Mouse (Mus musculus): ENCODE data around the gene Rab30. TPM values are rescaled to one million over a fixed set of nuclear protein-coding genes. Genes with fewer than 3 reads are reported as not detected.
"Not testable (repeated sequence)": the region's sequence is repeated elsewhere in the genome, so short reads cannot be mapped to it uniquely, and the experiment has no call there.

Gene Rab30
- total RNA-seq (2015; ENCODE audit: low replicate concordance) = 23.9 and 52.3 TPM in 2 replicates
- 9.2 and 14.6 TPM in 2 replicates for total RNA-seq (2017; ENCODE audit: low replicate concordance)

- ATAC-seq (replicated peaks; ENCODE audit: low FRiP score, poor library complexity, severe bottlenecking) = peak; percentile 88
These were observed at the start of gene Rab30 for GRCm38 (mm10) chr7:92741152-92741860. Rab30 (plus strand) TSS chr7:92741603.

DNA sequence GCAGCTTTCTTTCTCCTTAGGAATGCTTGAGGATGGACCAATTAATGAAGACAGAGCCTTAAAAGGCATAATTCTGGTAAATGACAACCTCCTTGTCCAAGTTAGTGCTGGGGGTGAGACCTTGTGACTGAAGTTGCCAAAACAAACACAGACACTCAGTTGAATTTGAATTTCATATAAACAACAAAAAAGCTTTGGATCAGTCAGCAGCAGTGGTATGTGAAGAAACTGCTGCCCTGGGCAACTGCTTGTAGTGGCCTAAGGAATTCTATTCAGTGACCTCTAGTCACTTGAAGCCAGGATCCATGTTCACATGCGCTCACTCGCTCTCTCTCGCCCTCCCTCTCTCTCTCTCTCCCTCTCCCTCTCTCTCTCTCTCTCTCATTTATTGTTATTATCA, 45.0 kb upstream of the Rab30 start:
- no peak for ATAC-seq (replicated peaks; ENCODE audit: low FRiP score, poor library complexity, severe bottlenecking)

DNA sequence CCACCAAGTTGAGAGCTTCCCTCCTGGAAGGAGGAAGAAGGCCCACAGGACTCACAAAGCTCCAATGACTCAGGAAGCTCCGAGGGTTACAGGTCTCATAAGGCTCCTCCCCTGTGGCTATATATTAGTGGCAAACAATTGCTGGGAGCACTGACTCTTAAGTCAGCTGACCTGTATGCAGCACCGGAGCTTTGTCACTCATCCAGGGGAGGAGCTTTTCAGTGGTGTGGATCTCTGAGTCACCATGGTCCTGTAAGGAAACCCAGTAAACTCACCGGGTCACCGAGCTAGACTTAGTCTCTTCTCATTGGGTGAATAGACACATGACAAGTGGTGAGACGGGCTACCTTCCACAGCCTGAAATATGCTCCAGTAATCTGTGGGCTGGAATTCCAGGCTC, 42.6 kb upstream of the Rab30 start:
- ATAC-seq (replicated peaks; ENCODE audit: low FRiP score, poor library complexity, severe bottlenecking) = no peak

DNA sequence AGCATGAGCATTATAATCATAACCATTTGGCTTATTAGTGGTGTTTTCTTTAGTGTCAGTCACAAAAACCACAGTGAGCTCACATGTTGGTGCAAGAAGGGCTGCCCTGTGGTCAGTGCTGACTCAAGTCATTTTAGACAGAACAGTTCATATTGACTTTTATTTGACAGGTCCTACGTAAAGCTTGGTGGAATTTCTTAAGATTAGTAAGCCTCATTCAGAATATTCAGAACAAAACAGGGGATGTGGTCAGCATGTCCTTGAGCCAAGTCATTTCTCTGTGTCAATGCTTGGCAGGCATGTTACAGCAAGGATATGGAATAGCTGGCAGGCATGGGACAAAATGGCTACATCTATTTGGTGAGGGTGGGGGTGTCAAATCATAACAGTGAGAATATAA, 37.7 kb upstream of the Rab30 start:
- ATAC-seq (replicated peaks; ENCODE audit: low FRiP score, poor library complexity, severe bottlenecking) = no peak

GRCm38 (mm10) chr7:92705534-92705933, 35.9 kb upstream of the Rab30 start:
- no peak for ATAC-seq (replicated peaks; ENCODE audit: low FRiP score, poor library complexity, severe bottlenecking)

- no peak for ATAC-seq (replicated peaks; ENCODE audit: low FRiP score, poor library complexity, severe bottlenecking)
These were observed 34.7 kb upstream of the Rab30 start for GRCm38 (mm10) chr7:92706711-92707110.

DNA sequence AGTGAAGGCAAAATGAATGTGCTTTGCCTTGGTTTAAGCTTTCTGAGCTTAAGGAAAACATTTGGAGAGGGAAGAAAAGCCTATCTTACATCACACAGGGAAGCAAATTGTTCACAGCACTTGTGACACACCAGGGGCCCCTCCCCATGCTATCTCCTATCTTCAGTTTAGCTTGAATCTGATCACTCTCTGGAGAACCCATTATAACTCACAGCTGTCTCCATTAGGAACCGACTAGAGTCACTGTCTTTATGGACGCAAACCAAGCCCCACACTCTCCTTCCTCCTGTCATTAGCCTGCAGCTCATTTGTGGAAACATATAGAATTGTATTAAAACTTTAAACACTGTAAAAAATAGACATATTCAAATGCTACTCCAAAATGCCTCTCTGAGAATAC, 31.8 kb upstream of the Rab30 start:
- no peak for ATAC-seq (replicated peaks; ENCODE audit: low FRiP score, poor library complexity, severe bottlenecking)

DNA sequence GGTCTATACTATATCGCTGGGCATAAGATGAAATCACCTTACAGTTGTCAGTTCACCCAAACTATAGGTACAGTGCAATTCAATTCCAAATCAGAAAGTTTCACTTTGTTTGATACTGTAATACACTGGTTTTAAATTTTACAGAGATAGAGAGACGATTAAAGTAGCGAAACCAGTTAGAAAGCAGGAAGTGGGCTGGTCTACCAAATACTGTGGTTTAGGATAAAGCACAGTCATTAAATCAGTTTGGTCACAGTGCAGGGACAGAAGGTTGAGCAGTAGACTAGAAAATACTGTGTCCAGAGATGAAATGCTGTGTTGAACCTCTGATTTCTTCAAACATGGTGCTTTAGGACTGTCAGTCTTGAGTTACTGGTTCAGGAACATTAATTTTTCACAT, 29.8 kb upstream of the Rab30 start:
- ATAC-seq (replicated peaks; ENCODE audit: low FRiP score, poor library complexity, severe bottlenecking) = no peak

DNA sequence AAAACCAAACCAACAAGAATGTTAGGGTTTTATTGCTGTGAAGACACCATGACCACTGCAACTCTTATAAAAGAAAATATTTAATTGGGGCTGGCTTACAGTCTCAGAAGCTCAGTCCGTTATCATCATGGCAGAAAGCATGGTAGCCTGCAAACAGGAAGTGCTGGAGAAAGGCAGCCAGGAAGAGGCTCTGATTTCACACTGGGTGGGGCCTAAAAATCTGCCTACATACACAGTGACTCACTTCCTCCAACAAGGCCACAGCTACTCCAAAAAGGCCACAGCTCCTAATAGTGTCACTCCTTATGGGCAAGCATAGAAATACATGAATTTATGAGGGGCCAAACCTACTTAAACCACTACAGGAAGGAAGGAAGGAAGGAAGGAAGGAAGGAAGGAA, 26.3 kb upstream of the Rab30 start:
- no peak for ATAC-seq (replicated peaks; ENCODE audit: low FRiP score, poor library complexity, severe bottlenecking)

DNA sequence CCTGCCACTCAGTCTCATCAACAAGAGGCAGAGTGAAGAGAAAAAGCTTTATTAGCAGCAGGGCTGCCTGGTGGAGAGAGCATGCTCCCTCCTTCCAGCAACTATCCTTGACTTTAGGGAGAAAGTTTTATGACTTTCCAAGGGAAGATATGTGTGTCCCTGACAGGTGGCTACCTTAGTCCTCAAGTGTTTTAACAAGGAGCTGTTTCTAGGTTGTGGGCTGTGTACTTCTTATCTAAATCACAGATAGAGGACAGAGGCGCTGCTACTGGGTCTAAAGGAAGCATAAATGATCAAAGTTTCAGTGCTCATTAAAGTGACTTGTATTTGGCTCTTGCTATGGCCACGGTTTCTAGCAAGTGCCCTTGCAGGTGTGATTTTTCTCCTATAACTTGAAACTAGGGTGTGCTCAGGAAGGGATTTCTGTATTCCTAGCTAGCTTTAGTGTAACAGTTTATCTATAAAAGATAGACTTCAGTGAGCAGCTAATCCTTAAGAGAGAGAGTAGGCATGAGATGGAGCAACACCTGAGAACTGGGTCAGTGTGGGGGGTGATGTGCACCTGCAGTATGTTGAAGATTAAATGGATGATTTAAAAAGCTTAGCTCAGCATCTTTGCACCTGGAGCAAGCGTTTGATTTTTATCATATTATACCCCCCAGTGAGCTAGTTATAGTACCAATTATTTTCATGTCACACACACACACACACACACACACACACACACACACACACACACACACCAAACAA, 21.1 kb upstream of the Rab30 start:
- no peak for ATAC-seq (replicated peaks; ENCODE audit: low FRiP score, poor library complexity, severe bottlenecking)

DNA sequence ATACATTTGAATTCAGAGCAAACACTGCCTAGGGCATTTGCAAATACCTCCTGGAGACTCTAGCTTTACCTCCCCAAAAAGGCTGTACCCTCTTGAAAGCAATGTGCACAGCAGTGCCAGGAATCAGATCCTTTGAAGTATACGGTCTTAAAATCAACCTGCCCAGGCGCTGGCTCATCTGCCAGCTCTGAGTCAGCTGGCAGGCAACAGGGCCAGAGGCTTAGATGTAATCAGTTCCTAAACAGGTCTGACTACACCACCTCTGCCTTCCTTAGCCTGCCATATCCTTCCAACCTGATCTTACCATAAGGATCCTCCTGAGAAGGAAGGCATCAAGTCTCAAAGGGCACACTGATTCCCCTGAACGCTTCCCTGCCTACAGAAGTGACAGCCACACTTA, 17.7 kb upstream of the Rab30 start:
- no peak for ATAC-seq (replicated peaks; ENCODE audit: low FRiP score, poor library complexity, severe bottlenecking)

GRCm38 (mm10) chr7:92724261-92724660, 17.1 kb upstream of the Rab30 start:
- ATAC-seq (replicated peaks; ENCODE audit: low FRiP score, poor library complexity, severe bottlenecking) = no peak

DNA sequence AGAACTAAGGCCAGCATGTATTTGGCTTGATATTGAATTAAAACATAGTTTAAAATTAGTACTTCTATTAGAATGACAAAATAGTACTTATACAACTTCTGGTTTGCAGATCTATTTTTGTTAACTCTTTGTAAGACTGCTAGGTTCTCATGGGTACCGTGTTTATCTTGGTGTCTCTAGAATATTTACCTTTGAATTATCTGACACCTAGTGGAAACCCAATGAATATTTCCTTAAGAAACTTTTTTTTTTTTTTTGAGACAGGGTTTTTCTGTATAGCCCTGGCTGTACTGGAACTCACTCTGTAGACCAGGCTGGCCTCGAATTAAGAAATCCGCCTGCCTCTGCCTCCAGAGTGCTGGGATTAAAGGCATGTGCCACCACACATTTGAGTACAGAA, 11.8 kb upstream of the Rab30 start:
- not testable (repeated sequence) for ATAC-seq (replicated peaks; ENCODE audit: low FRiP score, poor library complexity, severe bottlenecking)

- no peak for ATAC-seq (replicated peaks; ENCODE audit: low FRiP score, poor library complexity, severe bottlenecking)
These were observed 10.9 kb upstream of the Rab30 start for GRCm38 (mm10) chr7:92730465-92730864.

DNA sequence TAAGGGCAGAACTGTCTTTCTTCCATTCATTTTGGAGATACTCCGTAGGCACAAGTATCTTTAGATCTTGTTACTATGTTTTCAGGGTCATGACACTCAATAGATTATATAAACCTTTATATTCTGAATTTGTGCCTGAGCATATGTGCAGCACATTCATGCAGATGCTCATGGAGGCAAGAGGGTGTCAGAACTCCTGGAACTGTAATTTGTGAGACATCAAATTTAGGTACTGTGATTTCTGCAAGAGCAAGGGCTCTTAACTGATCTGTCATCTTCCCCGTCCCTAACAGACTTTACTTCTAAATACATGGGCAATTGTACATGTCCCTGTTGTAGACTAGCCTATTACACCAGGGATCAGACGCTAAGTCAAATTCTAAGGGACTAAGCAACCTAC, 10.4 kb upstream of the Rab30 start:
- no peak for ATAC-seq (replicated peaks; ENCODE audit: low FRiP score, poor library complexity, severe bottlenecking)

DNA sequence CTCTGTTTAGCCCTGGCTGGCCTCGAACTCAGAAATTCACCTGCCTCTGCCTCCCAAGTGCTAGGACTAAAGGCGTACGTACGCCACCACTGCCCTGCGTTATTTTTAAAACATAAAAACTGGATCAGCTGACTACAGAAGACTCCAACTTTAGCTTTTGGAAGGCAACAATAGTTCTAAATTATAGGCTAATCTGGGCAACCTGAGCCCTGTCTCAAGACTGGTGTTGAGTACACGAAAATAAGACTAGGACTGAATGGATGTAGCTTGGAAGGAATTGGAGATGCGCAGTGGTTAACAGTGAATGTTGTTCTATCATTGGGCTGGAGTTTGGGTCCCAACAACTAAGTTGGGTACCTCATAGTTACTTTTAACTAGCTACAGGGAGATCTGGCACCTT, 9.3 kb upstream of the Rab30 start:
- ATAC-seq (replicated peaks; ENCODE audit: low FRiP score, poor library complexity, severe bottlenecking) = no peak

DNA sequence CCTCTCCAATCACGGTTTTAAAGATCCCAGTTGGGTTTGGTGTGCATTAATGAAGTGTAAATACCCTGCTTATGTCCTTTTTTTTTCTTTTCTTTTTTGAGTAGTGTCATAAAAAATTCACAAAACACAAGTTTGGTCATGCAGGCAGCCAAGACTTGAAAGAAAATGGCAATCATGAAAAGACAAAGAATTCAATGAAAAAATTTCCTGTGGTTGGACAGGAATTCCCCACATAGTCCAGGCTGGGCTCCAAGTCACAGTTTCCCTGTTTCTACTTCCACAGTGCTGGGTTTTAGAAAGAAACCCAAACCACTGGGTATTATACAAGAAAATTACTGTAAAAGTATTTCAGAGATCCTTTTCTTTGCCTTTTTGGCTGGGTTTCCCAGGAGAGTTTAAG, 3.8 kb upstream of the Rab30 start:
- no peak for ATAC-seq (replicated peaks; ENCODE audit: low FRiP score, poor library complexity, severe bottlenecking)

DNA sequence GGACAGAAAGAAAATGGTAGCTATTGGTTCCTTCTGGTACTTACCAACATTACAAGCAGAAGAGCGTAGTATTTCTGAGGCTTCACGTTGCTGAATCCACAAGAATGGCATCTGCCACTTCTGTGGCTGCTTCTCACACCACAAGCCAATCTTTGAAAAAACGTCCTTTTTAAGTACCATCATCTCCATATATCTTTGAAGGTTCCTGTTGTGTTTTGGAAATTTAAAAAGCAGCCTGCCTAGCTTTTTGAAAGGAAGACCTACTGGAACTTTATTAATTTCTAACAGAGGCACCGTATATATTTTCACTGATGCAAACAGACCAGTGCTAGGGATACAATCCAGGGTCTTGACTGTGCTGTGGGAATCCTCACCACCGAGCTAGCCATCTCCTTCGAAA, 1.4 kb upstream of the Rab30 start:
- no peak for ATAC-seq (replicated peaks; ENCODE audit: low FRiP score, poor library complexity, severe bottlenecking)

DNA sequence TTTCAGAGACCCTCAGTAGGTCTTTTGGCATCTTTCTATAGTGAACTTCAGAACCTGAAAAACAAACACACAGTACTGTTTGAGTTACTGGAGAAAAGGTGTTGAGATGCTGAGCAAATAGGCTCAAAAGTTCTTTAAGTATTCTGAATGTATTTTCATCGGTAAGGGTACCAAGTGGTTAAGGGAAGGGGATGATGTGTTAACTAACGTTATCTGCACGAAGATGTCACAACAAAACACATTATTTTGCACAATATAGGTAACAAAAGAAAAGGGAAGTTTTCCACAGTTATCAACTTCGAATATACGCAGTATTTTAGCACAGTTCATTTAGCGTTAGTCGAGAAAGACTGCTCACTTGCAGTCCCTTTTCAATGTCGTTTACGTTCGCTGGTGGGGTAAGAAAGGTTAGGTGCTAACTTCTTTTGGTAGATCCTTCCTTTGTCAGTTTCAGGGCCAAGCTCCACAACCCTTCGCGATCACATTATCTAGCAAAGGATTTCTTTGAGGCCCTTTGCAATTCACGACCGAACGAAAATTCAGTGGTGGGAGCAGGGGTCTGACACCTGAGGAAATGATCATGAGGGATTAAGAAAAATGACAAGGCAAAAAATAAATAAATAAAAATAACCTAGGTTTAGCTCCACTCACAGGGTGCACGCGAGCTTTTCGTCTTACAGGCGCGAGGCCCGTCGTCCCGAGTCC, 840 bp upstream of the Rab30 start:
- no peak for ATAC-seq (replicated peaks; ENCODE audit: low FRiP score, poor library complexity, severe bottlenecking)

- ATAC-seq (replicated peaks; ENCODE audit: low FRiP score, poor library complexity, severe bottlenecking) = 0 out of 2 replicates have a peak, but pooled peaks have one; percentile 25
These were observed 452 bp downstream of the Rab30 start for GRCm38 (mm10) chr7:92741861-92742249.

GRCm38 (mm10) chr7:92742341-92742741, 938 bp downstream of the Rab30 start:
- 0 out of 2 replicates have a peak, but pooled peaks have one; percentile 9 for ATAC-seq (replicated peaks; ENCODE audit: low FRiP score, poor library complexity, severe bottlenecking)
